Mouse (Mus musculus): ENCODE measurements around the gene Gtf2ird1.
A peak's percentile ranks its signal among the peaks of the same experiment; 100 is the strongest.
"Not testable (repeated sequence)": the region's sequence is repeated elsewhere in the genome, so short reads cannot be mapped to it uniquely, and the experiment has no call there.

The Gtf2ird1 gene

DNA sequence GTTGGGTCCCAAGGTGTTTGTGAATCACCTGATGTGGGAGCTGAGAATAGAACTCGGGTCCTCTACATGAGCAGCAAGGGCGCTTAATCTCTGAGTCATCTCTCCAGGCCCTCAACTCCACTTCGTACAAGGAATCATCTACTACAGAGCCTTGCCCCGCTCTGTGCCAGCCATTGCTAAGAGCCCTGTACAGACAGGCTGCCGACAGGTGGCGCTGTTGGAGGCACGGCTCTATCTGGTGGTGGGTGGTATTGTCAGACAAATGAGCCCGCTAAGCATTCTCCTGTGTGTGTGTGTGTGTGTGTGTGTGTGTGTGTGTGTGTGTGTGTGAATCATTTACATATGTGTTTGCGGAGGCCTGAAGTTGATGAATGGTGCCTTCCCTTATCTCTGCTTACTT lies 111.1 kb downstream of the Gtf2ird1 start:
- no peak for DNase-seq (ENCODE audit: low read depth, low spot score)

DNA sequence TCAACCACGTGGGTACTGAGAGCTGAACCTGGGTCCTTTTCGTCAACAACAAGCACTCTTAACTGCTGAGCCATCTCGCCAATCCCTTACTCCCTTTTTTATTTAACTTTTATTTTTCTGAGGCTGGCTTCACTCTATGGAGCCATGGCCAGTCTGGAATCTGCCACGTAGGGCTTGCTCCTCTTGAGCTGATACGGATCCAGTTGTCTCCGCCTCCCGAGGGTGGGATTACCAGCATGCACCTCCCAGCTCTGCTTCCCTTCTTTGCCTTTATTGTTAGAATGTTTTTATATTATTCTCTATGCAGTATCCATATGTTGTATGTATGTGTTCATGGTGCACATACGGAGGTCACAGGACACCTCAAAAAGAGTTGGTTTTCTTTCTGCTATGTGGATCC lies 112.4 kb downstream of the Gtf2ird1 start:
- DNase-seq (ENCODE audit: low read depth, low spot score) = no peak

DNA sequence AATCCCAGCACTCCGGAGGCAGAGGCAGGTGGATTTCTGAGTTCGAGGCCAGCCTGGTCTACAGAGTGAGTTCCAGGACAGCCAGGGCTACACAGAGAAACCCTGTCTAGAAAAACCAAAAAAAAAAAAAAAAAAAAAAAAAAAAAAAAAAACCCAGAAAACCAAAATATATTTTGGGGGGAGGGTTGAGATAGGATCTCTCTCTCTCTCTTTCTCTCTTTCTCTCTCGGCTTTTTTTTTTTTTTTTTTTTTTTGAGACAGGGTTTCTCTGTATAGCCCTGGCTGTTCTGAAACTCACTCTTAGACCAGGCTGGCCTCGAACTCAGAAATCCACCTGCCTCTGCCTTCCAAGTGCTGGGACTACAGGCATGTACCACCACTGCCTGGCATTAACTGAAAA lies 113.0 kb downstream of the Gtf2ird1 start:
- DNase-seq (ENCODE audit: low read depth, low spot score) = not testable (repeated sequence)

DNA sequence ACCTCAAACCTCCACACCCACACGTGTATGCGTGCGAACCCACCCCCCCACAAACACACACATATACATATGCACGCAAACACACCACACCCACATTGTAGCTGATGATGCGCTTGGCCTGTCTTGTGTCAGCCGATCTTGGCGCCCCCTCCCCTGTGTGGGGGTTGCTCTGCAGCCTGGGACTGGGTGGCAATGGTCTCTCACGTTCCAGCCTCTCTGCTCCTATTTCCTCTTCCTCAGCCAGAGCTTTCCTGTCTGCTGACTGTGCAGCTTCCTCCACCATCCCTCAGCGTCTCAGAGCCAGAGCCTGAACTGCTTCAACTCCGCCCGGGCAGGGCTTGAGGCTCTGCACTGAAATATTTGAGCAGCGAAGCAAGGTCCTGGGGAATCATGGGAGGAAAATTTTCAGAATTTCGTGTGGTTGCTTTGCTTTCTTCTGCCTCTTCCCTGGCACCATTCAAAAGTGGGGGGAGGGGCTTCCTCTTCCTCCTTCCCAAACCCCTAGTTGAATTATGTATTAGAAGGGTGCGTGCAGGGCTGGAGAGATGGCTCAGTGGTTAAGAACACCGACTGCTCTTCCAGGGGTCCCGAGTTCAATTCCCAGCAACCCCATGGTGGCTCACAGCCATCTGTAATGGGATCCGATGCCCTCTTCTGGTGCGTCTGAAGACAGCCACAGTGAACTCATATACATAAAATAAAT lies 113.9 kb downstream of the Gtf2ird1 start:
- no peak for DNase-seq (ENCODE audit: low read depth, low spot score)

DNA sequence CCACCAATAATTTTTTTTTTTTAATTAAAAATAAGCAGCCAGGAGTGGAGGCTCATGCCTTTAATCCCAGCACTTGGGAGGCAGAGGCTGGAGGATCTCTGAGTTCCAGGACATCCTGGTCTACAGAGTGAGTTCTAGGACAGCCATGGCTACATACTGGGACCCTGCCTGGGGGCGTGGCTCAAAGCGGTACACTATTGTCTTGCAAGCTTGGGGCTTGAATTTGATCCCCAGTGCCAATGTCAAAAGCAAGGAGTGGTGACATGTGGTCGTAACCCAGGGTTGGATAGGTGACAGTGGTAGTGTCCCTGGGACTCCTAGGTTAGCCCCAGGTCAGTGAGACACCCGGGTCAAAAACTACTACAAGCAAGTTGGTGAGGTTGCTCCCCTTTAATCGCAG lies 114.8 kb downstream of the Gtf2ird1 start:
- no peak for DNase-seq (ENCODE audit: low read depth, low spot score)

- DNase-seq (ENCODE audit: low read depth, low spot score) = no peak
Measured at GRCm38 (mm10) chr5:134341321-134341720, 115.2 kb downstream of the Gtf2ird1 start.

DNA sequence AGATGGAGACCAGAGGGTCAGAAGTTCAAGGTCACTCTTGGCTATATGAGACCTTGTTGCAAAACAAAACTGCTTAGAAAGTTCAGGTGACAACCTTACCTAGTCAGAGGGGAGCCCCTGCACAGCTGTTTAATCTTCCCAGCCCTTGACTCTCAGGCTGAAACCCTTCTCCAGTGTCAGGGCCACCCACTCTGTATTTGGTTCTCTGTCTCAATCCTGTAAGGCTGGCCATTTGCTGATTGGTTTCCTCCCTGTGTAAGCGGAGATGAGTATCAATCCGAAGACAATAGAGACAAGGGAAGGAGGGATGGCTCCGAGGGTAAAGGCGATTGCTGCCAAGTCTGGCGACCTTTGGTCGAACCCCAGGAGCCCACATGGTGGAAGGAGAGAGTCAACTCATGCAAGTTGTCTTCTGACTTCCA lies 116.4 kb downstream of the Gtf2ird1 start:
- no peak for DNase-seq (ENCODE audit: low read depth, low spot score)

- not testable (repeated sequence) for DNase-seq (ENCODE audit: low read depth, low spot score)
Measured at GRCm38 (mm10) chr5:134337012-134337411, 119.5 kb downstream of the Gtf2ird1 start.

DNA sequence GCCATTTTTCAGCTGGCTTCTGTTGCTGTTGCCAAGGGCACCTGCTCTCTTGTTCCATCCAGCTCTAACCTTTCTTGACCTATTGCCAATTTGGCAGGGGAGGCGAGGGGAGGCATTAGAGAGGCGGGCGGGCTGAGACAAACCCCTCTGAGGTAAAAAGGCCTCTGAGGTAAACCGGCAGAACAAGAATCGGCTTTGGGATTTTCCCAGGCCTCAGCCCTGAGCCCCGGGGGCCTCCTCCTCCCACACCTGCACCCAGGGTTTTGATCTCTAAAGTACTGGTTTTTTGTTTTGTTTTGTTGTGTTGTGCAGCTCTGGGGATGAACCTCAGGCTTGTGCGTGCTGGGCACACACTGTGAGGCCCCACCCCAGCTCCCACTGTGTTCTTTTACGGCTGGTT lies 123.8 kb downstream of the Gtf2ird1 start:
- no peak for DNase-seq (ENCODE audit: low read depth, low spot score)

DNA sequence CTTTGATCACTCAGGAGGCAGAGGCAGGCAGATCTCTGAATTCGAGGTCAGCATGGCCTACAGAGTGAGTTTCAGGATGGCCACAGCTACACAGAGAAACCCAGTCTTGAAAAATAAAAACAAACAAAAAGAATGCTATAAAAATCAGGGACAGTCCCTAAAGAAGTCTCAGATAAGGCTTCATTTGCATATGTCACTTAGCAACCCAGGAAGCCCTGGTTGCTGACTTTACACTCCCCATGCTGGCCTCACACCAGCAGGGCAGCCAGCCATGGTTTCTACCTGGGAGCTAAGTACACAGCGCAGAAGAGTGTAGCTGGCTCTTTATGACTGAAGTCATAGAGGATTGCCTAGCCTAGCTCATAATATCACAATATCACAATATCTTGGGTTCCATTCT lies 126.4 kb downstream of the Gtf2ird1 start:
- no peak for DNase-seq (ENCODE audit: low read depth, low spot score)

GRCm38 (mm10) chr5:134329311-134329710 lies 127.2 kb downstream of the Gtf2ird1 start:
- no peak for DNase-seq (ENCODE audit: low read depth, low spot score)

DNA sequence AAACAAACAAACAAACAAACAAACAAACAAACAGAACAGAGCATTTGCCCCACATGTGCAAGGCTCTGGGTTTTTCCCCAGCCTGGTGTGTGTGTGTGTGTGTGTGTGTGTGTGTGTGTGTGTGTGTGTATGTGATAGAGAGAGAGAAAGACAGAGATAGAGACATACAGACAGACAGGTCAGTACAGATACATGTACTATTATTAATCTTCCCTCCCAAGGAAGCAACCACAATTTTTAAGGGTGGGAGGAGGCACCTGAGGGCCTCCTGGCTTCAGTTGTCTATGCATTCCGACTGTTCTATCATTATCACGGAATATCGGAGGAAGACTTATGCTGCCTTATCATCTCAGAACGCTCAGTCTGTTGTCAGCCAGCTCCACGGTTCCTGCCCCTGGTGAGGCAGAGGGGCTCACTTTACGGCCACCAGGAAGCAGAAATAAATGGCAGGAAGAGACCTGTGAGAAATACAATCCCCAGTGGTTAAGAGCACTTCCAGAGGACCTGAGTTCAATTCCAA lies 128.0 kb downstream of the Gtf2ird1 start:
- no peak for DNase-seq (ENCODE audit: low read depth, low spot score)

DNA sequence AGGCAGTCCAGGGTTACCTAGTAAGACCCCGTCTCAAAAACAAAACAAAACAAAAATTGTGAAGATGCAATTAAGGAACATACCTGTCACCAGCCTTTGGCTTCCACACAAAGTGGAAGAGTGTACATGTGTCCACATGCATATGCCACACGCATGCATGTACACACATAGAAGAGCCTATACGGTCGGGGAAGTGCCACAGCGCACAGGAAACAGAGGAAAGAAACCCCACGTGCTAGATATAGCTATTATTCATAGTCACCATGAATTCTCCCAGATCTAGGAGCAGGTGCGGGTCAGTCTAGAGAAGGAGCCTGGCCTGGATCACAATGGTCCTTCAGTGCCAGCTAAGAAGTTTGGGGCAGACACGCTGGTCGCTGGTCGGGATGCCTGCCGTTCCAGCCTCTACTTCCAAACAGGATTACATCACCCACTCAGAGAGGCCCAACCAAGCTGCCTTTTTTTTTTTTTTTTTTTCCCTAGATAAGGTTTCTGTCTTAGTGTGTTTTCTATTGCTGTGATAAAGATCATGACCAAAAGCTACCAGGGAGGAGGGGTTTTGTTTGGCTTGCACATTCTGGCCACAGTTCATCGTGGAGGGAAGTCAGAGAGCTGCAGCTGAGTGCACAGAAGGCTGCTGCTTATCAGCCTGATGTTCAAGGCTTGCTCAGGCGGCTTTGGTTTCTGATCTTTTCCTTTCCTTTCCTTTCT lies 130.5 kb downstream of the Gtf2ird1 start:
- DNase-seq (ENCODE audit: low read depth, low spot score) = no peak

DNA sequence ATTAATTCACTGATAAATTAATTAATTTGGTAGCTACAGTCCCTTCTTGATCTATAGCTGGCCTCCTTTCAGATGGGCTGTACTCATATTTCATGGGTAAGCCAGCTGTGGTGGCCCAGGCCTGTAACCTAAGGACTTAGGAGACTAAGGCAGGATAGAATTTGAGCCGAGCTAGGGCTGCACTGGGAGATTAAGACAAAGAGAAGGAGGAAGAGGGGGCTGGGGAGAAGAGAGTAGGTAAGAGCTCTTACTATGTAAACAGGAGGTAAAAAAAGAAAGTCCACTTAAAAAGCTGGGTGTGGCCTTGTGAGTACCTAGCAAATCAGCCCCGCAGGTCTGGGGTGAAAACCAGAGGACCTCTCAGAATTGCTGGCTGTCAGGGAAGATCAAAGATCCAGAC lies 132.6 kb downstream of the Gtf2ird1 start:
- DNase-seq (ENCODE audit: low read depth, low spot score) = no peak

- no peak for DNase-seq (ENCODE audit: low read depth, low spot score)
Measured at GRCm38 (mm10) chr5:134323311-134323710, 133.2 kb downstream of the Gtf2ird1 start.

DNA sequence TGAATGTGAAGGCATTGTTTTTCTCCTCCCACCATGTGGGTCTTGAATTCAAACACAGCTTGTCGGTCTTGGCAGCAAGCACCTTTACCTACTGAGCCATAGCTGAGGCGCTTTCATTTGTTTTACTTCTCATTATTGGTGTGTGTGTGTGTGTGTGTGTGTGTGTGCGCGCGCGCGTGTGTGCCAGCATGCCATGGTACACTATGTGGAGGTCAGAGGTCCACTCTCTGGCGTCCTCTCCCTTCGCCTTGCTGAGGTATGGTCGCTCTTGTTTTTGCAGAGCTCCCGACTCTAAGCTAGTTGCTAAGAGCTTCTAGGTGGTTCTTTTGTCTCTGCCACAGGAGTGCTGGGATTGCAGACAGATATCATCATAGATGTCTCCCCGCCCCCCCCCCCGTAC lies 134.2 kb downstream of the Gtf2ird1 start:
- no peak for DNase-seq (ENCODE audit: low read depth, low spot score)

- no peak for DNase-seq (ENCODE audit: low read depth, low spot score)
Measured at GRCm38 (mm10) chr5:134321699-134322098, 134.8 kb downstream of the Gtf2ird1 start.

- no peak for DNase-seq (ENCODE audit: low read depth, low spot score)
Measured at GRCm38 (mm10) chr5:134318903-134319302, 137.6 kb downstream of the Gtf2ird1 start.

DNA sequence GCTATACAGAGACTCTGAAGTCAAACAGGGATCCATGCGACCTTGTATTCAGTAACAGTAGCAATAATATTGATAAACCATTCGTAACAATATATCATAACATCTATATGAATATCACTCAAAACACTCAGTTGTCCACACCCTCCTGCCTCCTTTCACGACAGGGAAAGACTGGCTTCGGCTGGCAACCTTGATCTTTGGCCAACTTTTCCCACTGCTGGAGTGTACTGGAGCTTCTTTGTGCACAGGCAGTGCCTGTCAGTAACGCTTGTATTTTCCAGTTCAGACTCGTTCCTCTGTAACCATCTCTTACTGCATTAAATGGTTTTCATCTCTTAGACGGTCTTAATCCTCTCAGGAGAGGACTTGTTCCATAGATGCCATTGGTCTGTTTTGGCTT lies 139.8 kb downstream of the Gtf2ird1 start:
- no peak for DNase-seq (ENCODE audit: low read depth, low spot score)

DNA sequence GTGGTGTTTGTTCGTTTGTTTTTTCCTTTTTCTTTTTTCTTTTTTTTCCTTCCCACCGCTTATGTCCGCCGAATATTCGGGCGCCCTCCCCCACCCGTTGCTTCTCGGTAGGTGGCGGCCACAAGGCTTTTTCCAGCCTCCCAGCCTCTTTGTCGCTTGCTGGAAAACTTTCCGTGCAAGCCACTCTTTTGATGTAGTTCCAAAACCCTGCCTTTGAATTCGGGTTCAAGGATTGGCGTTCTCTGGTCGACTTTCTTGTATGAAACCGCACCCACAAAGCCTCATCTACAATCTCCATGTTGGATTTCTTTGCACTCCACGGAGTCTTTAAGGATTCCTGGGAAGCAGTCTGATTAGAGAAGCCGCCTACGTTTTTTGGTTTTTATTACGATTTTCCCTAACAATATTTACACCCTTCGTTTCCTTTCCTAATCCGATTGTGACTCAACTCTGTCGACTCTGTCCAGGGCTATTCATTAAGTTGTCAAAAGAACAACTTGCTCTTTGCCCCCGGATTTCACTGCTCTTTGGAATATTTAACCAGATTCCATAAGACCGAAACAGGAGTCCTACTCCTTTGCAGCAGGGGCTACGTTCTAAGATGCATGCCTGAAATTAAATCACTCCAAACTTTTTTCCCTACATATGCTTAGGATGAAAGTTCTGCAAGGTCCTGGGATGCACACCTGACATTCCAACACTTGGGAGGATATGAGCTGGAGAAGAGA lies 140.7 kb downstream of the Gtf2ird1 start:
- no peak for DNase-seq (ENCODE audit: low read depth, low spot score)

DNA sequence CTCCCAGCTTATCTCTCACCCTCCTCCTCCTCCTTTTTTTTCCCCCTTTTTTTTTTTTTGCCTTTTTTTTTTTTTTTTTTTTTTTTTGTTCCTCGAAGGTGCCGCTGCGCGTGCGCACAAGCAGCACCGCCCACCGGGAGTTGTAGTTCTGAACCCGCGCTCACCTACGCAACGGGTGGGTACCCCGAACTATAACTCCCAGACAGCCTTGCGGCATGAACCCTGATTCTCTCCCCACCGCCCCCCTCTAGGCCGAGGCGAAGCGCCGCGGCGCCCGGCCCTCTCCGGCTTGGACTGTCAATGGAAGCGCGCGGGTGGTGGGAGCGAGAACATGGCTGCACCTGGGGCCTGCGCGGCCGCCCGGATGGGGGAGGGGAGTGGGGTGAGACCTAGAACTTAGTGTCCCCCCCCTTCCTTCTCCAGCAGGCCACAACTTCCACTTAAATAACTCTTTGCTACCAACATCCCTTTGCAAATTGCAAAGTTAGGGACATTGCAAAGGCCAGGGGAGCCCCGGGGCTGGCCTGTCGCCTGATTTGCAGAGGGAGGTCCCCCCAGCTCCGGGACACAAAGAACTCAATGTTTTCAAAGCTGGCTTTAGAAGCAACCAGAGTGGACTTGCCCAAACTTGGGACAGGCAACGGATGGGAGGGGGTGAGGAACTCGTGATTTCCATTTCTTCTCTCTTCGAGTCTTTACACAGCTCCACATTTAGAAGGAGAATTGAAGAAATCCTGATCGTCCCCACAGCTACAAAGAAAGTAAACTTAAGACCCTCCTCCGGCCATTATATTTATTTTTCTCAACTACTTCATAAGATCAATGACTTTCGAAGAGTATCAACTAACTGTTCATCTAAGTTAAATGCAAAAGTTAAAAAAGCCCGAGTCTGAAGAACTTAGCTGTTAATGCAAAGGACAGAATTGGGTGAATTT lies 141.6 kb downstream of the Gtf2ird1 start, which contains the start of gene Gtf2i:
Gtf2i (minus strand) TSS at position 73 of the 935 bp plus-strand sequence.
- peak; percentile 97 for DNase-seq (ENCODE audit: low read depth, low spot score)
